Comparison of ENCODE assay signal across 8 mouse cellular contexts in the genomic region with DNA sequence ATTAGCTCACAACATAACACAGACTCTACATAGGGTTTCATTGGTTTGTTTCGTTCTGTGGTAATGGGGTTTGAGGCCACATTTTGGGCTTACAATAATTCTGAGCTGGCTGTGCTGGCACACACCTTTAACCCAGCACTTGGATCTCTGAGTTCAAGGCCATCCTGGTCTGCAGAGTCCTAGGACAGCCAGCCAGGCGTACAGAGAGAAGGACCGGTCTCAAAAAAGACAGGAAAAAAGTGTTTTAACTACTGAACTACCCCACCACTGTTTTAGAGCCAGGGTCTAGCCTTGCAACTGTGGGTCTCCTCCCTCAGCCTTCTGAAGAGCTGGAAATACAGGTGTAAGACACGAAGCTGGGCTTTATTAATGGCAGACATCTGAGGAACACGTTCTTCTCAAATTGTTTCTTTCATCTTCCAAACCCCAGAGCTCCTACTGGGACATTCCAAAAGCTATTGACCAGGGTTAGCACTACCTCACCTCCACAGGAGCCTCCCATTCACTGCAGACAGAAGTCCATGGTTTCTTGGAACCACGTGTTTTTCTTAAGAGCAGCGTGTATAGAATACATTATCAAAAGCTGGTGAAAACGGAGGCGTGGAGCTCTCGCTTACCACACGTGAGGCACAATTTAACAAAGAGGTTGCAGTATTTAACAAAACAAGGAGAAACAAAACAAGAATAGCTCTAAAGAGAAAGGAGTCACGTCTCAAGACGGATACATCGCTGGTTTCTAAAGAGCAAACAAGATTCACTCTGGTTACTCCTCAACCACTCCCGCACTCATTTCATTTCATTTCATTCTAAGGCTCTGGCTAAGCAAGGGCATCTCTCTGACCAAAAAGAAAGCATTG. TPM values are rescaled to one million over a fixed set of nuclear protein-coding genes. Genes with fewer than 3 reads are reported as not detected.
DNase-seq lines count a peak whose midpoint lies in the region; ATAC-seq and TF ChIP-seq lines count a peak whose summit lies in the region.

No protein-coding gene starts in this region.

- H3K4me2 ChIP-seq in hindbrain, postnatal 0 days (ENCODE audit: low read depth, low read length): peak overlapping the region; percentile 61

- H3K36me3 ChIP-seq in hindbrain, postnatal 0 days (ENCODE audit: insufficient read depth, low read length): no peaks in the 10 kb centered on the region

- no peak for TF ChIP-seq CTCF in lung, adult 2 months (IDR thresholded peaks at IDR 0.05; ENCODE audit: insufficient read depth, low read length)
- no peak for TF ChIP-seq CTCF in hindbrain, postnatal 0 days (IDR thresholded peaks at IDR 0.05; ENCODE audit: low read depth)

- peak overlapping the region; percentile 89; the same call in 1 of the 2 replicates for H3K27ac ChIP-seq in hindbrain, postnatal 0 days

- no peak for ATAC-seq in hindbrain, postnatal 0 days

- TF ChIP-seq POLR2A in lung, adult 2 months (IDR thresholded peaks at IDR 0.05; ENCODE audit: borderline replicate concordance, extremely low read depth, low read depth, low read length): no peak

- H3K9me3 ChIP-seq in hindbrain, postnatal 0 days (ENCODE audit: low read length): no peaks in the 10 kb centered on the region

- peaks cover 4% of the 10 kb centered on the region; the same call in 1 of the 2 replicates for H3K4me1 ChIP-seq in lung, adult 2 months (ENCODE audit: control insufficient read depth, insufficient read depth, low read length)
- peaks cover 5% of the 10 kb centered on the region for H3K4me1 ChIP-seq in hindbrain, postnatal 0 days (ENCODE audit: insufficient read depth, low read length)

- 50% methylated on average over 15 of the region's 15 CpGs for WGBS in lung, adult 2 months
- WGBS in hindbrain, postnatal 0 days: 38% methylated on average over 15 of the region's 15 CpGs

- H3K4me3 ChIP-seq in lung, adult 2 months (replicated peaks; ENCODE audit: extremely low read depth, low read depth, low read length): peak overlapping the region; percentile 37
- peak overlapping the region; percentile 88 for H3K4me3 ChIP-seq in hindbrain, postnatal 0 days (ENCODE audit: low read length)

- DNase-seq in lung, adult 2 months: no peak
- no peak for DNase-seq in lung, postnatal 10 days
- DNase-seq in c-Kit-positive CD71-positive TER-119-negative erythroid progenitor cells, embryonic 14.5 days (ENCODE audit: low read depth): peak; percentile 16
- DNase-seq in hindbrain, postnatal 0 days (ENCODE audit: low spot score): peak; percentile 43
- peak; percentile 12 for DNase-seq in naive thymus-derived CD4-positive, alpha-beta T cell, adult 2 months (ENCODE audit: low read depth)
- DNase-seq in layer of hippocampus, postnatal 25 days (ENCODE audit: extremely low spot score in 1 of 2, low spot score in 1 of 2): no peak
- DNase-seq in left cerebral cortex, adult 8-10 months (ENCODE audit: low spot score in 2 of 2): no peak
- no peak for DNase-seq in thymus, postnatal 14 days

- H3K9ac ChIP-seq in hindbrain, postnatal 0 days (replicated peaks; ENCODE audit: low read length): peak overlapping the region; percentile 77

- H3K27me3 ChIP-seq in hindbrain, postnatal 0 days (ENCODE audit: insufficient read depth, low read length): no peaks in the 10 kb centered on the region

RNA-seq across cellular contexts. Expression of a gene that starts 1.3 kb away (rescaled TPM):
- polyA plus RNA-seq in lung, adult 2 months (2012; rRNA removed): 23.7 and 31.5 TPM in 2 replicates
- total RNA-seq in hindbrain, postnatal 0 days (2014; rRNA removed): 53.0 and 64.4 TPM in 2 replicates
- polyA plus RNA-seq in hindbrain, postnatal 0 days (2015; fragmentation: Nextera tagmentation; extraction: Ambion mirVana): 139 and 144 TPM in 2 replicates
- total RNA-seq in layer of hippocampus, postnatal 25 days (2021): 100 to 1,000 TPM in 1 of 2 experiments, 10 to 100 TPM in 1; 85.0 to 105 TPM
- total RNA-seq in left cerebral cortex, adult 8-10 months (2022): 100 to 1,000 TPM in 2 of 4 experiments, 10 to 100 TPM in 2; 77.0 to 100 (median 90.0) TPM

RNA-seq across cellular contexts. Expression of a gene that starts 36.3 kb away (rescaled TPM):
- 0.76 and 0.97 TPM in 2 replicates for polyA plus RNA-seq in lung, adult 2 months (2012; rRNA removed)
- 0.42 and 1.1 TPM in 2 replicates for total RNA-seq in hindbrain, postnatal 0 days (2014; rRNA removed)
- 0.71 and 0.76 TPM in 2 replicates for polyA plus RNA-seq in hindbrain, postnatal 0 days (2015; fragmentation: Nextera tagmentation; extraction: Ambion mirVana)
- under 1 TPM; 0.42 to 0.52 TPM for total RNA-seq in layer of hippocampus, postnatal 25 days (2021)
- under 1 TPM; 0.46 to 0.79 (median 0.60) TPM for total RNA-seq in left cerebral cortex, adult 8-10 months (2022)

RNA-seq across cellular contexts. Expression of a gene that starts 41.1 kb away (rescaled TPM):
- 15.0 and 17.5 TPM in 2 replicates for polyA plus RNA-seq in lung, adult 2 months (2012; rRNA removed)
- 9.5 and 21.9 TPM in 2 replicates for total RNA-seq in hindbrain, postnatal 0 days (2014; rRNA removed)
- 20.6 and 23.2 TPM in 2 replicates for polyA plus RNA-seq in hindbrain, postnatal 0 days (2015; fragmentation: Nextera tagmentation; extraction: Ambion mirVana)
- 10 to 100 TPM; 33.6 to 40.3 TPM for total RNA-seq in layer of hippocampus, postnatal 25 days (2021)
- total RNA-seq in left cerebral cortex, adult 8-10 months (2022): 10 to 100 TPM; 22.0 to 28.6 (median 25.5) TPM

Comparison
In these comparisons a context has a peak if more than half of its experiments do, and no peak if none do; other contexts are left out.
1. DNase-seq: peak in c-Kit-positive CD71-positive TER-119-negative erythroid progenitor cells, embryonic 14.5 days (single experiment), hindbrain, postnatal 0 days (single experiment) and naive thymus-derived CD4-positive, alpha-beta T cell, adult 2 months (single experiment); none in lung, adult 2 months (single experiment), lung, postnatal 10 days (single experiment), layer of hippocampus, postnatal 25 days (0 of 2), left cerebral cortex, adult 8-10 months (0 of 2) and thymus, postnatal 14 days (single experiment).